Mouse (Mus musculus) CH12.LX (cell line): ENCODE data around the gene Becn1.

Experiments used
- CTCF ChIP-seq, 2 experiments: IDR thresholded peaks in 1 of 2; conservative IDR thresholded peaks in 1 of 2; 2 replicates each; pipeline ENCODE4 v1.5.1; 2011 to 2012; ENCODE audit warnings: low read depth in 2 of 2, low read length in 2 of 2, improper control_type of control experiment in 1 of 2, inconsistent platforms in 1 of 2, mild to moderate bottlenecking in 1 of 2, moderate library complexity in 1 of 2
- MAX ChIP-seq: IDR thresholded peaks from 2 replicates; pipeline ENCODE4 v1.6.1; 2011; ENCODE audit warnings: low read length, improper control_type of control experiment
- NRF1 ChIP-seq: IDR thresholded peaks from 2 replicates; pipeline ENCODE4 v1.6.1; 2014; ENCODE audit warnings: low read depth, mild to moderate bottlenecking, inconsistent platforms, low read length, improper control_type of control experiment, moderate library complexity
- POLR2A ChIP-seq: IDR thresholded peaks from 2 replicates; pipeline ENCODE4 v1.6.1; 2011; ENCODE audit warnings: low read depth, mild to moderate bottlenecking, improper control_type of control experiment, low read length
- ZC3H11A ChIP-seq: IDR thresholded peaks from 2 replicates; pipeline ENCODE4 v1.6.1; 2012; ENCODE audit warnings: low read depth, mild to moderate bottlenecking, inconsistent platforms, low read length, improper control_type of control experiment

DNA sequence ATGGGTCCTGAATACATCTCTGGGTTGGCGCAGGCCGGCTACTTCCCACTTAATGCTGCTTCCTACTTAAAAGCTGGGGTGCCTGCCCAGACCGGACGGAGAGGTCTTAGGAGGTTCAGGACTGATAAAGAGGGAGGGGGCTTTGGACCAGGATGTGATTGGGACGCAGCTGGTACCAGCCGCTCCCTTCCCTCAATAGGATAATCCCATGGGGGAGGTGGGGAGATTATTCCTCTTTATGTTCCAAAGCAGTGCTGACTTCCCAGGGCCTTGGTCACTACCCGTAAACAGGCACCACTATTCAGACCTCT, 55.4 kb downstream of the Becn1 start:
- TF ChIP-seq CTCF (conservative IDR thresholded peaks at IDR 0.05 in 1 of 2, IDR thresholded peaks at IDR 0.05 in 1 of 2; ENCODE audit: low read depth in 2 of 2, low read length in 2 of 2) (no peak), MAX (no peak), ZC3H11A (no peak), NRF1 (no peak), POLR2A (no peak)
